Mouse (Mus musculus) forebrain, embryonic 15.5 days (tissue): ENCODE measurements at regions not wholly inside any gene's neighbourhood (a gene's known extent, or its start where the extent isn't known, plus 50 kb on each side); places are given as distances from the start of the nearest gene placed in this dataset.

ENCODE experiments used
- ATAC-seq: fragments of 200-750 bp; cut with Nextera tagmentation; replicated peaks from 2 replicates; pipeline ENCODE4 v1.8.0; 2017; ENCODE audit warnings: mild to moderate bottlenecking, moderate TSS enrichment, moderate library complexity
- H3K27ac ChIP-seq: fragments of 300-500 bp; sonication (generic); replicated peaks from 2 replicates; pipeline ENCODE4 v1.5.1; 2015; ENCODE audit warnings: mild to moderate bottlenecking, inconsistent platforms
- H3K27me3 ChIP-seq: fragments of 300-500 bp; sonication (generic); 2 replicates; pipeline ENCODE4 v1.6.1; 2015; ENCODE audit warnings: inconsistent platforms
- H3K36me3 ChIP-seq: fragments of 300-500 bp; sonication (generic); 2 replicates; pipeline ENCODE4 v1.6.1; 2015; ENCODE audit warnings: mild to moderate bottlenecking, inconsistent platforms
- H3K4me1 ChIP-seq: fragments of 300-500 bp; sonication (generic); 2 replicates; pipeline ENCODE4 v1.6.1; 2015; ENCODE audit warnings: inconsistent platforms
- H3K4me2 ChIP-seq: fragments of 300-500 bp; sonication (generic); replicated peaks from 2 replicates; pipeline ENCODE4 v1.6.1; 2015; ENCODE audit warnings: mild to moderate bottlenecking, inconsistent platforms
- H3K4me3 ChIP-seq: fragments of 300-500 bp; sonication (generic); 2 replicates; pipeline ENCODE4 v1.5.1; 2015; ENCODE audit warnings: mild to moderate bottlenecking, inconsistent platforms
- H3K9ac ChIP-seq: fragments of 300-500 bp; sonication (generic); replicated peaks from 2 replicates; pipeline ENCODE4 v1.6.1; 2015; ENCODE audit warnings: mild to moderate bottlenecking, inconsistent platforms
- H3K9me3 ChIP-seq: fragments of 300-500 bp; sonication (generic); 2 replicates; pipeline ENCODE4 v1.6.1; 2016; ENCODE audit warnings: inconsistent platforms
- WGBS: fragments of 180-500 bp; shearing (Covaris S2); methylation state at CpG from one replicate; pipeline ENCODE4 v1.1.7; 2015; ENCODE audit warnings: mixed read lengths; 5-methylcytosine and 5-hydroxymethylcytosine counted together

- 93% methylated on average over 14 of the region's 14 CpGs for WGBS
These were observed 266.5 kb upstream of the 9630041A04Rik start for GRCm38 (mm10) chr9:101595101-101595650.

GRCm38 (mm10) chr9:101592621-101593020, 269.0 kb upstream of the 9630041A04Rik start:
- ATAC-seq: no peak
- Histone ChIP-seq H3K36me3 (no peaks in the 10 kb centered on the region), H3K4me1 (no peaks in the 10 kb centered on the region), H3K4me2 (no peak overlapping the region), H3K9ac (no peak overlapping the region), H3K9me3 (no peaks in the 10 kb centered on the region), H3K4me3 (no peak overlapping the region), H3K27ac (no peak overlapping the region), H3K27me3 (no peaks in the 10 kb centered on the region)
- 66% methylated on average over 8 of the region's 8 CpGs for WGBS

More at GRCm38 (mm10) chr9:101595101-101595650, 266.5 kb upstream of the 9630041A04Rik start:
- Histone ChIP-seq H3K9me3 (no peaks in the 10 kb centered on the region), H3K27ac (no peak overlapping the region), H3K36me3 (no peaks in the 10 kb centered on the region), H3K4me3 (no peak overlapping the region), H3K27me3 (no peaks in the 10 kb centered on the region), H3K4me1 (no peaks in the 10 kb centered on the region), H3K9ac (no peak overlapping the region), H3K4me2 (no peak overlapping the region)
- ATAC-seq: no peak

GRCm38 (mm10) chr9:101591681-101592080, 270.0 kb upstream of the 9630041A04Rik start:
- no peak overlapping the region for H3K4me3 ChIP-seq
- H3K36me3 ChIP-seq: no peaks in the 10 kb centered on the region
- H3K4me2 ChIP-seq: no peak overlapping the region
- H3K4me1 ChIP-seq: no peaks in the 10 kb centered on the region
- no peak overlapping the region for H3K27ac ChIP-seq
- no peak overlapping the region for H3K9ac ChIP-seq
- H3K27me3 ChIP-seq: no peaks in the 10 kb centered on the region
- 73% methylated on average over 8 of the region's 8 CpGs for WGBS
- no peaks in the 10 kb centered on the region for H3K9me3 ChIP-seq
- no peak for ATAC-seq

GRCm38 (mm10) chr9:101590310-101590709, 271.3 kb upstream of the 9630041A04Rik start:
- ATAC-seq: no peak
- no peaks in the 10 kb centered on the region; the same call in 1 of the 2 replicates for H3K9me3 ChIP-seq
- no peak overlapping the region for H3K9ac ChIP-seq
- no peaks in the 10 kb centered on the region for H3K36me3 ChIP-seq
- H3K4me1 ChIP-seq: no peaks in the 10 kb centered on the region
- no peak overlapping the region for H3K4me3 ChIP-seq
- H3K27ac ChIP-seq: no peak overlapping the region
- WGBS: 86% methylated on average over 3 of the region's 3 CpGs
- H3K27me3 ChIP-seq: no peaks in the 10 kb centered on the region
- H3K4me2 ChIP-seq: no peak overlapping the region

- no peak for ATAC-seq
- H3K4me3 ChIP-seq: no peak overlapping the region
- WGBS: 91% methylated on average over 4 of the region's 4 CpGs
- H3K9ac ChIP-seq: no peak overlapping the region
- H3K36me3 ChIP-seq: no peaks in the 10 kb centered on the region
- no peaks in the 10 kb centered on the region for H3K4me1 ChIP-seq
- H3K27me3 ChIP-seq: no peaks in the 10 kb centered on the region
- peaks cover 4% of the 10 kb centered on the region for H3K9me3 ChIP-seq
- H3K27ac ChIP-seq: no peak overlapping the region
- no peak overlapping the region for H3K4me2 ChIP-seq
These were observed 280.6 kb upstream of the 9630041A04Rik start for GRCm38 (mm10) chr9:101581064-101581463.

GRCm38 (mm10) chr9:101570714-101571113, 290.9 kb upstream of the 9630041A04Rik start:
- no peak for ATAC-seq
- no peaks in the 10 kb centered on the region for H3K27me3 ChIP-seq
- H3K27ac ChIP-seq: no peak overlapping the region
- no peak overlapping the region for H3K4me2 ChIP-seq
- H3K9ac ChIP-seq: no peak overlapping the region
- no peaks in the 10 kb centered on the region for H3K4me1 ChIP-seq
- H3K4me3 ChIP-seq: no peak overlapping the region
- H3K9me3 ChIP-seq: no peaks in the 10 kb centered on the region
- 2% methylated on average over 4 of the region's 4 CpGs for WGBS
- H3K36me3 ChIP-seq: no peaks in the 10 kb centered on the region

GRCm38 (mm10) chr9:101563196-101563595, 298.4 kb upstream of the 9630041A04Rik start:
- Histone ChIP-seq H3K36me3 (no peaks in the 10 kb centered on the region), H3K27ac (no peak overlapping the region), H3K4me3 (no peak overlapping the region), H3K9ac (no peak overlapping the region), H3K27me3 (no peaks in the 10 kb centered on the region), H3K4me1 (no peaks in the 10 kb centered on the region), H3K9me3 (no peaks in the 10 kb centered on the region), H3K4me2 (no peak overlapping the region)
- no peak for ATAC-seq
- WGBS: 39% methylated on average over 9 of the region's 9 CpGs

GRCm38 (mm10) chr9:101559366-101559765, 302.3 kb upstream of the 9630041A04Rik start:
- Histone ChIP-seq H3K36me3 (no peaks in the 10 kb centered on the region), H3K9me3 (no peaks in the 10 kb centered on the region), H3K27me3 (no peaks in the 10 kb centered on the region), H3K4me3 (no peak overlapping the region), H3K4me1 (no peaks in the 10 kb centered on the region), H3K27ac (no peak overlapping the region), H3K4me2 (no peak overlapping the region), H3K9ac (no peak overlapping the region)
- WGBS: 88% methylated on average over 11 of the region's 11 CpGs
- no peak for ATAC-seq

GRCm38 (mm10) chr9:101555011-101555673, 303.5 kb upstream of the Ppp2r3a start:
- no peak for ATAC-seq
- Histone ChIP-seq H3K27me3 (no peaks in the 10 kb centered on the region), H3K9ac (no peak overlapping the region), H3K4me1 (no peaks in the 10 kb centered on the region), H3K4me2 (no peak overlapping the region), H3K9me3 (no peaks in the 10 kb centered on the region), H3K4me3 (no peak overlapping the region), H3K36me3 (no peaks in the 10 kb centered on the region), H3K27ac (no peak overlapping the region)
- WGBS: 73% methylated on average over 5 of the region's 5 CpGs

- Histone ChIP-seq H3K4me3 (no peak overlapping the region), H3K27me3 (no peaks in the 10 kb centered on the region), H3K4me2 (no peak overlapping the region), H3K4me1 (no peaks in the 10 kb centered on the region), H3K36me3 (no peaks in the 10 kb centered on the region), H3K27ac (no peak overlapping the region), H3K9me3 (0 out of 2 replicates have a peak, but pooled peaks cover 3% of the 10 kb centered on the region), H3K9ac (no peak overlapping the region)
- ATAC-seq: no peak
- 93% methylated on average over 6 of the region's 6 CpGs for WGBS
These were observed 301.2 kb upstream of the Ppp2r3a start for GRCm38 (mm10) chr9:101552789-101553188.

- 70% methylated on average over 3 of the region's 3 CpGs for WGBS
- 0 out of 2 replicates have a peak, but pooled peaks cover 3% of the 10 kb centered on the region for H3K9me3 ChIP-seq
- H3K36me3 ChIP-seq: no peaks in the 10 kb centered on the region
- no peaks in the 10 kb centered on the region for H3K4me1 ChIP-seq
- H3K27me3 ChIP-seq: no peaks in the 10 kb centered on the region
- H3K4me3 ChIP-seq: no peak overlapping the region
- H3K9ac ChIP-seq: no peak overlapping the region
- ATAC-seq: no peak
- H3K27ac ChIP-seq: no peak overlapping the region
- H3K4me2 ChIP-seq: no peak overlapping the region
These were observed 299.7 kb upstream of the Ppp2r3a start for GRCm38 (mm10) chr9:101551256-101551655.

- no peak overlapping the region for H3K4me2 ChIP-seq
- no peak overlapping the region for H3K4me3 ChIP-seq
- H3K36me3 ChIP-seq: no peaks in the 10 kb centered on the region
- H3K27ac ChIP-seq: no peak overlapping the region
- no peak overlapping the region for H3K9ac ChIP-seq
- no peaks in the 10 kb centered on the region for H3K4me1 ChIP-seq
- H3K27me3 ChIP-seq: no peaks in the 10 kb centered on the region
- no peak for ATAC-seq
- 0 out of 2 replicates have a peak, but pooled peaks cover 3% of the 10 kb centered on the region for H3K9me3 ChIP-seq
- 33% methylated on average over 10 of the region's 10 CpGs for WGBS
These were observed 294.7 kb upstream of the Ppp2r3a start for GRCm38 (mm10) chr9:101546213-101546832.
